Mouse (Mus musculus) embryonic facial prominence, embryonic 13.5 days (tissue): ENCODE data around the gene Rfx4. TPM values are rescaled to one million over a fixed set of nuclear protein-coding genes. Genes with fewer than 3 reads are reported as not detected.

Source experiments
- ATAC-seq: fragments of 200-750 bp; cut with Nextera tagmentation; 2 replicates; pipeline ENCODE4 v1.8.0; 2017; ENCODE audit warnings: low read depth; ENCODE audit not compliant: insufficient number of reproducible peaks, insufficient read depth, low FRiP score, low TSS enrichment
- H3K27ac ChIP-seq: fragments of 300-500 bp; sonication (generic); 2 replicates; pipeline ENCODE4 v1.5.1; 2015; ENCODE audit warnings: moderate library complexity, mild to moderate bottlenecking, inconsistent platforms
- H3K27me3 ChIP-seq: fragments of 300-500 bp; sonication (generic); 2 replicates; pipeline ENCODE4 v1.6.1; 2015; ENCODE audit warnings: mild to moderate bottlenecking, inconsistent platforms
- H3K36me3 ChIP-seq: fragments of 300-500 bp; sonication (generic); 2 replicates; pipeline ENCODE4 v1.6.1; 2015; ENCODE audit warnings: mild to moderate bottlenecking, inconsistent platforms
- H3K4me1 ChIP-seq: fragments of 300-500 bp; sonication (generic); 2 replicates; pipeline ENCODE4 v1.6.1; 2015; ENCODE audit warnings: inconsistent platforms
- H3K4me2 ChIP-seq: fragments of 300-500 bp; sonication (generic); 2 replicates; pipeline ENCODE4 v1.6.1; 2015; ENCODE audit warnings: moderate library complexity, mild to moderate bottlenecking, inconsistent platforms
- H3K4me3 ChIP-seq: fragments of 300-500 bp; sonication (generic); 2 replicates; pipeline ENCODE4 v1.5.1; 2015; ENCODE audit warnings: mild to moderate bottlenecking, inconsistent platforms
- H3K9ac ChIP-seq: fragments of 300-500 bp; sonication (generic); 2 replicates; pipeline ENCODE4 v1.6.1; 2015; ENCODE audit warnings: mild to moderate bottlenecking, inconsistent platforms
- H3K9me3 ChIP-seq: fragments of 300-500 bp; sonication (generic); 2 replicates; pipeline ENCODE4 v1.6.1; 2016; ENCODE audit warnings: inconsistent platforms
- WGBS: fragments of 180-500 bp; shearing (Covaris S2); methylation state at CpG from one replicate; pipeline ENCODE4 v1.1.7; 2015; ENCODE audit warnings: mixed read lengths; 5-methylcytosine and 5-hydroxymethylcytosine counted together
- polyA plus RNA-seq: library from polyadenylated mRNA; unstranded; fragments of >200 nt; fragmentation: Nextera tagmentation; extraction: Ambion mirVana; gene quantifications from 2 replicates; pipeline ENCODE4 v1.2.1, GENCODE M21; 2015

Rfx4 gene
- polyA plus RNA-seq, 1 experiment from 2014 or later = 0.44 TPM

- H3K27me3 ChIP-seq = peaks cover 99% of the 10 kb centered on the region
- H3K9ac ChIP-seq = 0 out of 2 replicates have a peak overlapping the region, but pooled peaks have one; percentile 36
- H3K4me1 ChIP-seq = peaks cover 48% of the 10 kb centered on the region
- H3K27ac ChIP-seq = no peak overlapping the region
- H3K9me3 ChIP-seq = no peaks in the 10 kb centered on the region
- ATAC-seq = no peak
- H3K4me2 ChIP-seq = peak overlapping the region; percentile 44
- WGBS = 2% methylated on average over 51 of the region's 51 CpGs
- H3K36me3 ChIP-seq = no peaks in the 10 kb centered on the region
- peak overlapping the region; percentile 23 for H3K4me3 ChIP-seq
These were observed 2.9 kb downstream of the Rfx4 start for GRCm38 (mm10) chr10:84758483-84759431.

GRCm38 (mm10) chr10:84759511-84760117 is 3.8 kb downstream of the Rfx4 start:
- WGBS = 4% methylated on average over 16 of the region's 16 CpGs
- peaks cover 46% of the 10 kb centered on the region for H3K4me1 ChIP-seq
- H3K4me3 ChIP-seq = peak overlapping the region; percentile 39
- no peaks in the 10 kb centered on the region for H3K36me3 ChIP-seq
- no peak overlapping the region for H3K27ac ChIP-seq
- no peak overlapping the region; the same call in 1 of the 2 replicates for H3K9ac ChIP-seq
- no peak for ATAC-seq
- H3K9me3 ChIP-seq = no peaks in the 10 kb centered on the region
- H3K4me2 ChIP-seq = peak overlapping the region; percentile 70
- peaks cover 95% of the 10 kb centered on the region for H3K27me3 ChIP-seq

DNA sequence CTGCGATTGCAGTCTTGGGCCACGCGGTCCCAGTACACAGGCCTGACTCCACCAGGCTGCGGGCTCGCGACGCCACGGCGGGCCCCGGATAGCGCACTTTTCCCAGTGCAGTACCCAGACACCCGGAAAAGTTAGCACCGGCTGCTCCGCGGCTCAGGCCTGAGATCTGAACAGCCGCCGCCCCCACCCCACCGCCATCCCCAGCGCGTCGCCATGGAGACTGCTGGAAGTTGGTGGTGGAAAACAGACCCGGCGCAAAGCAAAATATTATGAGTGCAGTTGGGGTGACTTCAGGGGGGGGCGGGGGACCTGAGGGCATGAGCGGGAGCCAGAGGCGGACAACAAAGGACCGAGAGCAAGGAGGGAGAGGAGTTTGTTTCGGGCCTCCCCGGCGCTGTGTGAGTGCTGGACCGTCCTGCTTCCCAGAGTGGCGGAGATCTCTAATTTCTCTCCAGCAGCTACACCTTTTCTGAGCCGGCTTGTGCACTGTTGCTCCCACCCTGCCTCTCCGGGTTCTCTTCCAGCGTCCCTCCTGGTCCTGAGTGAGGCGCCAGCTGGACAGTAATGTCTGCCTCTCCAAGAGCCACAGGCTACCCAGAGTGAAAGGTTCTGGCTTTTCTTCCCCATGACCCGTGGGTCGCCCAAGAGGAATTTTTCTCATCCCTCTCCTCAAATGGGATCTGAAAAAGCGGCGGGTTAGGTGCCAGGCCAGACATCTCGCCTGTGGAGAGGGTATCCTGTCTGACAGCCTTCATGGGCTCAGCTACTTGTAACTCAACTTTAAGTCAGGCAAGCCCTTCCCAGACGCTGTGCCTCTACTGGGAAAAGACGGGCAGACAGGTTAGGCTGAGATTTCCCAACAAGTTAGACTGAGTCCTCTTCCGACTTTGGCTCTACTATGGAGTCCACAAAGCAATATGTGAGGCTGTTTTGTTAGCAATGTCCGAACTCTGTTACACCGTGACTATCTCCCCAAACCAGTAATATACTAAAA is 4.6 kb downstream of the Rfx4 start:
- no peak for ATAC-seq
- H3K9ac ChIP-seq = peak overlapping the region; percentile 52
- H3K4me2 ChIP-seq = peak overlapping the region; percentile 70
- peaks cover 38% of the 10 kb centered on the region for H3K4me1 ChIP-seq
- H3K27ac ChIP-seq = no peak overlapping the region
- H3K27me3 ChIP-seq = peaks cover 87% of the 10 kb centered on the region
- no peaks in the 10 kb centered on the region for H3K9me3 ChIP-seq
- WGBS = 5% methylated on average over 46 of the region's 46 CpGs
- H3K4me3 ChIP-seq = peak overlapping the region; percentile 39
- H3K36me3 ChIP-seq = no peaks in the 10 kb centered on the region

DNA sequence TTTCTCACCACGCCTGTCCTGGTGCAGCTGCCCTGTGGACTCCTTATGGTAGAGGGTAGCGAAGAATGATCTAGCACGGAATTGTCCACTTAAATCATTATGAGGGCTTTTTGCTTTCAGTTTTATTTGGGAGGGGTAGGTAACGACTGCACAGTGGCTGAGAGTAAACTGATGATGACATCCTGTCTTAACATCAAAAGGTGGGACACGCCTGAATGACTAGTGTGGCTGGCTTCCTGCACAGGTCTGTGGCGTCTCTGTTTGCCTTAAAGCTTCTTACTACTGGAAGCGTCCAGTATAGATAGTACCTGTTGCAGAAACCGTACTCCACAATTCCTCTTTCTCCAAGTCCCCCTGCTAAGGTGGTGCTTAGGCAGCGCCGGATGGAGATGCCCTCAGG is 12.9 kb downstream of the Rfx4 start:
- H3K4me2 ChIP-seq = no peak overlapping the region
- no peaks in the 10 kb centered on the region for H3K36me3 ChIP-seq
- H3K4me1 ChIP-seq = no peaks in the 10 kb centered on the region
- peaks cover 25% of the 10 kb centered on the region for H3K27me3 ChIP-seq
- H3K9me3 ChIP-seq = no peaks in the 10 kb centered on the region
- no peak for ATAC-seq
- WGBS = 69% methylated on average over 10 of the region's 10 CpGs
- H3K27ac ChIP-seq = no peak overlapping the region
- H3K4me3 ChIP-seq = no peak overlapping the region
- no peak overlapping the region for H3K9ac ChIP-seq

GRCm38 (mm10) chr10:84772380-84773130 is 16.7 kb downstream of the Rfx4 start:
- Histone ChIP-seq H3K36me3 (no peaks in the 10 kb centered on the region), H3K4me2 (no peak overlapping the region), H3K4me1 (no peaks in the 10 kb centered on the region), H3K9ac (no peak overlapping the region), H3K9me3 (no peaks in the 10 kb centered on the region), H3K27me3 (peaks cover 7% of the 10 kb centered on the region; the same call in 1 of the 2 replicates), H3K4me3 (no peak overlapping the region), H3K27ac (no peak overlapping the region)
- WGBS = 83% methylated on average over 4 of the region's 4 CpGs
- no peak for ATAC-seq

DNA sequence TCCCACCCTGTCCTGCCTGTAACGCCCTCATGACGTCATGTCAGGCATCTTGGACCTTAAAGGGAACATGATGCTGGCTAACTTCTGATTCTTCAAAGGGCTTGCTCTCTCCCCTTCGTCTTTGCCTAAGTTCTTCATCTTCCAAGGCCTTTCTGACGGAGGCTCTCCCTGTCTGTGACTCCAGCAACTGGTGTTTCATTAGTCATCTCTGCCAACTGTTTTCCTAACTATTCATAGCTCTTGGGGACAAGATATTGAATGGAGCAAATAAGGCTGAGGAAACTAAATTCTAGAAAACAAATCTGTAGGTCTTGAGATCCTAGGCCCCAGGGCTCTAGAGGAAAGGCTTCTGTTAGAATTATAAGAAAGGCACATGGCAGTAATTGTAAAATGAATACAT is 18.0 kb downstream of the Rfx4 start:
- Histone ChIP-seq H3K4me3 (no peak overlapping the region), H3K27me3 (no peaks in the 10 kb centered on the region), H3K36me3 (no peaks in the 10 kb centered on the region), H3K9ac (no peak overlapping the region), H3K4me2 (no peak overlapping the region), H3K4me1 (no peaks in the 10 kb centered on the region), H3K27ac (no peak overlapping the region), H3K9me3 (no peaks in the 10 kb centered on the region)
- no peak for ATAC-seq
- 84% methylated on average over 4 of the region's 4 CpGs for WGBS

- no peaks in the 10 kb centered on the region for H3K4me1 ChIP-seq
- no peak overlapping the region for H3K4me3 ChIP-seq
- no peak for ATAC-seq
- WGBS = 84% methylated on average over 12 of the region's 12 CpGs
- H3K4me2 ChIP-seq = no peak overlapping the region
- no peak overlapping the region for H3K27ac ChIP-seq
- no peaks in the 10 kb centered on the region for H3K36me3 ChIP-seq
- no peak overlapping the region for H3K9ac ChIP-seq
- no peaks in the 10 kb centered on the region for H3K9me3 ChIP-seq
- H3K27me3 ChIP-seq = no peaks in the 10 kb centered on the region
These were observed 18.7 kb downstream of the Rfx4 start for GRCm38 (mm10) chr10:84774573-84774972.

DNA sequence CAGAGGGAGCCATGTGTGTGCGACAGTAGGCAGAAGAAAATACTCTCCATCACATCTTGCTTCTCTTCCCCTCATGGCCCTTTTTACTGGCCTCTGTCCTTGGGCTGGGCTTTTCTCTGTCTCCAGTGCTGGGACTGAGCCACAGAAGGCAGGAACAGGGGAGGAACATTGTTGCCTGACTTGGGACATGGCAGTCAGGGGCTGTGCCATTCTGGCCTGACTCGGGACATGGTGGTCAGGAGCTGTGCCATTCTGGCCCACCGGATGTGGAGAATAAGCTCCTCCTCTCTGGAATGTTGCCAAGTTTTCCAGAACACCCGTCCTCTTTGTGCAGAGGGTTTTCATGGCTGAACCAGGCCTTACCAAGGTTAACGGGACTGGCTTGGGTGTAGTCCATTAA is 21.2 kb downstream of the Rfx4 start:
- ATAC-seq = no peak

GRCm38 (mm10) chr10:84777974-84778373 is 22.1 kb downstream of the Rfx4 start:
- ATAC-seq = no peak
- Histone ChIP-seq H3K4me2 (no peak overlapping the region), H3K4me1 (no peaks in the 10 kb centered on the region), H3K27ac (no peak overlapping the region), H3K9me3 (no peaks in the 10 kb centered on the region), H3K9ac (no peak overlapping the region), H3K4me3 (no peak overlapping the region), H3K27me3 (no peaks in the 10 kb centered on the region), H3K36me3 (no peaks in the 10 kb centered on the region)
- 58% methylated on average over 7 of the region's 7 CpGs for WGBS

More for the DNA sequence above, 21.2 kb downstream of the Rfx4 start:
- Histone ChIP-seq H3K36me3 (no peaks in the 10 kb centered on the region), H3K27ac (no peak overlapping the region), H3K9me3 (no peaks in the 10 kb centered on the region), H3K9ac (no peak overlapping the region), H3K4me1 (no peaks in the 10 kb centered on the region), H3K4me3 (no peak overlapping the region), H3K27me3 (no peaks in the 10 kb centered on the region), H3K4me2 (no peak overlapping the region)
- WGBS = 67% methylated on average over 5 of the region's 5 CpGs

DNA sequence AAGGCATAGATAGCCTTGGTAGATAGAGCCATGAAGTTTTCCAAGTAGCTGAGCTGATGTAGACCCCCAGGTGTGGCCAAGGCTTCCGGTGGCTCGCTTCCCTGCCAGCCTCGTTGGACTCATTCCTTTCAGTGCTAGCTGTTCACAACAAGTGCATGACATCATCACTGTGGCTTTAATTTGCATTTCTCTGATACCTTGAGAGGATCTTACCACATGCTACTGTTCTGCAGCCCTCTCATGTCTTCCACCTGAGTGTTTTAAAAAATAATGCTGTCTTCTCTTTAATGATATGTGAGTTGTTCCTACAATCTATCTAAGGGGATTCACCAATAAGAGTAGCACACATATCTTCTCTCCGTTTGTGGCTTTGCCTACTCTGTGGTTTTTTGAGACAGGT is 25.0 kb downstream of the Rfx4 start:
- no peak for ATAC-seq
- no peaks in the 10 kb centered on the region for H3K4me1 ChIP-seq
- H3K9me3 ChIP-seq = no peaks in the 10 kb centered on the region
- H3K9ac ChIP-seq = no peak overlapping the region
- H3K27me3 ChIP-seq = no peaks in the 10 kb centered on the region
- 84% methylated on average over 4 of the region's 4 CpGs for WGBS
- H3K27ac ChIP-seq = no peak overlapping the region
- H3K4me3 ChIP-seq = no peak overlapping the region
- no peaks in the 10 kb centered on the region for H3K36me3 ChIP-seq
- no peak overlapping the region for H3K4me2 ChIP-seq
